Mouse (Mus musculus) gastrocnemius, postnatal 10 days (tissue): ENCODE measurements around the gene Vopp1. TPM values are rescaled to one million over a fixed set of nuclear protein-coding genes. Genes with fewer than 3 reads are reported as not detected.
A peak's percentile ranks its signal among the peaks of the same experiment; 100 is the strongest.

Experiments
- DNase-seq: peaks from one replicate; pipeline ENCODE4 v3.0.0; 2021; ENCODE audit warnings: mixed read lengths
- total RNA-seq, 2 experiments: library from RNA; stranded (reverse); gene quantifications; 2 replicates each; pipeline ENCODE4 v1.2.3; 2021

Vopp1 gene
- total RNA-seq, 2 experiments from 2014 or later, result 8.8 to 12.1 TPM

DNA sequence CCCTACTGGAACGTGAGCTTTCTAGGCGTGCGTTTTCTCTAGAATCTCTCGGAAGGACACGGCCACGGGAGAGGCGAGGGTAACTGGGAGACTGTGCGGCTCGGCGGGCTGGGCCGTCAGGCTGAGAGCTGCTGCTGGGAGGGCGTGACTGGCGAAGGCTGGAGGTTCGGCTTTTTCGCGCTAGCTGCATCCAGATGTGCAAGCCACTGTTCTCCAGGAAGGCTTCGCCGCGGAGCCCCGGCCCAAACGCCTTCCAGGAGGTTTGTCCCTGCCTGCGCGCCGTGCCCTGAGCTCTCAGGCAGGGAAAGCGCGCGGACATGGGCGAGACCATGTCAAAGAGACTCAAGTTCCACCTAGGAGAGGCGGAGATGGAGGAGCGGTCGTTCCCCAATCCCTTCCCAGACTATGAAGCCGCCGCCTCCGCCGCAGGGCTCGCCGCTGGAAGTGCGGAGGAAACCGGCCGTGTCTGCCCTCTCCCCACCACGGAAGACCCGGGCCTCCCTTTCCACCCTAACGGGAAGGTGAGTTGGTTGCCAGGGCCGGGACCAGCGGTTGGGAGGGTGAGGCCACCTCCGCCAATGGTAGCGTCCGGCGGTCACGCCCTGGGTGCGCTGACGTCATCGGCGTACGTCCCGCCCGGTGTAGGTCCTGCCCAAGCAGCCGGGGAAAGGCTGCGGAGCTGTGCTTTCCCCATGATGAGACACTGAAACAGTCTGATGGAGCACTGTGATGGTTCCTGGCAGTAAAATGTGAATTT lies 122.0 kb downstream of the Vopp1 start:
- DNase-seq, result peak; percentile 93

DNA sequence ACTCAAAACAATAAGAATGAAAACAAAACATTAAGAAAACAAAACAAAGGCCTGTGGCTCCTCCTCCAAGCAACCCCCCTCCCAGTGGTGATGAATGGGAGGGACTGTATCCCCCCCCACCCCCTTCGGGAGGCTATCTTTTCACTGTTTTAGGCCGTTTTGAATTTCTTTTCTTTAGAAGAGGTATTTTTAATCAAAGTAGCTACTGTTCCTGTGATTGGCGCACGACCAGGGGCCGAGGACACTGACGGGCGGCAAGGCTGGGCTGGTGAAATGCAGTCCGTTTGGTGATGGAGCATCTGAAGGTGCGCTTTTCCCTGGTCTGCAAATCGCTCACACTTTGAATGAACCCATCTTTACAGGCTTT lies 122.6 kb downstream of the Vopp1 start, which contains the start of gene Lancl2:
Gene Lancl2, plus strand, starts transcription at position 165 of the 367 bp plus-strand sequence.
- DNase-seq, result peak; percentile 24

DNA sequence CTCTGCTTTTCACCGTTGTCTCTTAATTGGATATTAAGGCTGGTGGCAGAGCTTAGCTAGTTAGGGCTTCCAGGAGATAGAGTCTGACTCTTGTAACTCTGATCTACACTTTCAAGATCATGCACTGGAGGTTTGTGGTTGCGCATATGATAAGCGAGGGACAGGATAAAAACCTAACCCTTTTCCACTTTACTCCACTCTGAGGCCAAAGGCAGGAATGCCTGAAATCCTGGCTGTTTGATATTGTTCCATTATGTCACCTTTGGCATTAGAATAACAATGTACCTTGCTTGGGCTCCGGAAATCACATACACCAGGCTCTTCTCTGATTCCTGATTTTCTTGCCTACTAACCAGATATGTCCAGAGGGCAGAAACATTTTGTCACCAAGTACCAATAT lies 123.3 kb downstream of the Vopp1 start:
- DNase-seq, result no peak

DNA sequence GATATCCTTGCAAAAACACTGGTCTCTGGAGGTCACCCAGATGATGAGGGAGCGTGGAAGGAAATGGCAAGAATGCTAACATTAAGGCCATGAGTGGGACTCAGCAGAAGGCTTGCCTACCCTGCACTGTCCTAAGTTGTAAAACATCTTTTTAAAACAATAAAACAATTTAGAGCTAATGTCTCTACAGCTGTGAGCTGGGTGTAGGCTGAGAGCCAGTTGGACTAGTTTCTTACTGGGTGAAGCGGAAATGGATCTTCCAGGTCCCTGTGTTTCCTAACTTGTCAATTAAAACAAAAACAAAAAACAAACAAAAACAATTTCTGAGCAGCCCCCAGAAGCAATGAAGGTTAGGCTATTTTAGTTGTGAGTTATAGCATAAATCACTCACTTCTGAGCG lies 131.8 kb downstream of the Vopp1 start:
- DNase-seq, result no peak

DNA sequence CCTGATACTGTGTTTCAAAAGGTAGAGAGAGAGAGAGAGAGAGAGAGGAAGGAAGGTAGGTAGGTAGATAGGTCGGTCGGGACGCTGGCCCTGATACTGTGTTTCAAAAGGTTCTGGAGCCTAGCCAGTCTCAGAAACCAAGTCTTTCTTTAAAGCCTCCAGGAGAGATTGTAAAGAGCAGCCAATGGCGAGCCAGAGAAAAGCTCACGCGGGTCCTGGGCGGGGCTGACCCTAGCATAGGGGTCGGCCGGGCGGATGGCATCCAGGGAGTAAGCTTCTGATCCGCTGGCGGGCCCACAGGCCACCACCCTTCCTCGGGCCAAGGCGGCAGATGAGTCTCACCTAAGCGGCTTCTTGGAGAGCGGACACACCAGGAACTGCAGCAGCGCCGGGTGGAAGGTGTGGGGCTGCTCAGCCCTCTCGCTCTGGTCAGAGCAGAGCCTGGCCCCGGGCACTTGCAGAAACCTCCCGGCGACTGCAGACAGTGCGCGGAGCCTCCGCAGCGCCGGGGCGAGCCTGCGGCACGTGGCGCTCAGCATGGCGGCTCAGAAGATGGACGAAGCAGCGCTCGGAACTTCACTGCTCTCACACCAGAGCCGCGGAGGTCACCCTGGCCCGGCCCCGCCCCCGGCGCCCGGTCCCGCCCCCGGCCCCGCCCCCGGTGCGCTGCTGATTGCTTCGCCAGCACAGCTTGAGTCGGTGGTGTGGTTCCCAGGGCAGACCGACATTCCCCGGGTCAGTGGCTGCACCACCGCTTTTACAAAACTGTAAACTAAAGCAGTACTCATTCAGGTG lies 133.3 kb downstream of the Vopp1 start, which contains the start of gene Pyurf:
Gene Pyurf, minus strand, starts transcription at position 612 of the 795 bp plus-strand sequence.
- peak; percentile 84 for DNase-seq

DNA sequence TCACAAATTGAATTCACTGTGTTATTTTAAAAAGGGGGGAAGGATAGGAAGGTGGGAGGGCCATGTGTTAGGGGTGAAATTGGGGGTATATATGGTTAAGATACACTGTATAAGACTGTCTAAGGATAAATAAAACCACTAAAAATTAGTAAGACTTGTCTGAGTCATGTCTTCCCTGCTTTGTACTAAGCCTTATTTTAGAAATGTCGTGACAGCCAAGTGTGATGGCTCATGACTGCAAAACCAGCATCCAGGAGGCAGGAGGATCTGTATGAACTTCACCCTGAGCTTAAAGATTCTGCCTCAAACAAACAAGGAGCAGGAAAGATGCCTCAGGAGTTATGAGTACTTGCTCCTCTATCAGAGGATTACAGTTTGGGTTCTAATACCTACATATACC lies 140.8 kb downstream of the Vopp1 start:
- DNase-seq, result no peak

Other genes with a start within 250 kb of the Vopp1 start
- 1 to 10 TPM; 1.5 to 1.9 TPM for gene Herc6, start 244.2 kb downstream of the Vopp1 start, total RNA-seq
- gene Pyurf, start 133.1 kb downstream of the Vopp1 start, total RNA-seq, result 10 to 100 TPM; 12.4 to 13.0 TPM
- gene Lancl2, start 122.6 kb downstream of the Vopp1 start, total RNA-seq, result 10 to 100 TPM; 15.1 to 15.8 TPM
- not detected for gene Vmn1r21, start 25.2 kb upstream of the Vopp1 start, total RNA-seq
- not detected for gene Vmn1r22, start 82.9 kb upstream of the Vopp1 start, total RNA-seq
- gene Vmn1r23, start 101.7 kb upstream of the Vopp1 start, total RNA-seq, result not detected
- gene Vmn1r24, start 136.3 kb upstream of the Vopp1 start, total RNA-seq, result not detected
- gene Vmn1r25, start 155.7 kb upstream of the Vopp1 start, total RNA-seq, result not detected
- not detected for gene Vmn1r26, start 190.0 kb upstream of the Vopp1 start, total RNA-seq